Mouse (Mus musculus) frontal cortex, postnatal 25 days (tissue): ENCODE measurements around the gene Trim8.

Experiments used
- DNase-seq, 2 experiments: peaks; one replicate each; pipeline ENCODE4 v3.0.0; 2022; ENCODE audit warnings: low spot score in 2 of 2

Gene Trim8

GRCm38 (mm10) chr19:46479306-46480075 is 22.0 kb upstream of the Trim8 start:
- DNase-seq, result no peak

GRCm38 (mm10) chr19:46480624-46481345 is 20.7 kb upstream of the Trim8 start:
- no peak for DNase-seq

GRCm38 (mm10) chr19:46481352-46481751 is 20.1 kb upstream of the Trim8 start:
- no peak for DNase-seq

- DNase-seq, result no peak
These were observed 19.7 kb upstream of the Trim8 start for GRCm38 (mm10) chr19:46481756-46482155.

GRCm38 (mm10) chr19:46482896-46483516 is 18.5 kb upstream of the Trim8 start:
- no peak for DNase-seq

GRCm38 (mm10) chr19:46483701-46484328 is 17.7 kb upstream of the Trim8 start:
- no peak for DNase-seq

- DNase-seq, result no peak
These were observed 17.0 kb upstream of the Trim8 start for GRCm38 (mm10) chr19:46484518-46484917.

- DNase-seq, result no peak
These were observed 15.7 kb upstream of the Trim8 start for GRCm38 (mm10) chr19:46485847-46486246.

- DNase-seq, result no peak
These were observed 14.8 kb upstream of the Trim8 start for GRCm38 (mm10) chr19:46486709-46487108.

GRCm38 (mm10) chr19:46489448-46489847 is 12.1 kb upstream of the Trim8 start:
- DNase-seq, result no peak

GRCm38 (mm10) chr19:46490634-46491033 is 10.9 kb upstream of the Trim8 start:
- no peak for DNase-seq

- no peak for DNase-seq
These were observed 6.4 kb upstream of the Trim8 start for GRCm38 (mm10) chr19:46495136-46495535.

- no peak for DNase-seq
These were observed 4.3 kb upstream of the Trim8 start for GRCm38 (mm10) chr19:46497230-46497629.

- DNase-seq, result no peak
These were observed 2.0 kb upstream of the Trim8 start for GRCm38 (mm10) chr19:46499539-46499835.

GRCm38 (mm10) chr19:46499836-46500580 is 1.5 kb upstream of the Trim8 start:
- peak; percentile 82 to 89 for DNase-seq

GRCm38 (mm10) chr19:46500581-46501341 is 741 bp upstream of the Trim8 start:
- DNase-seq, result no peak

GRCm38 (mm10) chr19:46502069-46502455 is 560 bp downstream of the Trim8 start:
- DNase-seq, result peak in 1 of 2 experiments; percentile 66

GRCm38 (mm10) chr19:46502471-46503166 is 1.1 kb downstream of the Trim8 start:
- peak; percentile 56 to 60 for DNase-seq

- DNase-seq, result no peak
These were observed 2.0 kb downstream of the Trim8 start for GRCm38 (mm10) chr19:46503351-46504084.
